Mouse (Mus musculus): Measurements from ENCODE around the gene Nrd1.

Gene Nrd1

DNA sequence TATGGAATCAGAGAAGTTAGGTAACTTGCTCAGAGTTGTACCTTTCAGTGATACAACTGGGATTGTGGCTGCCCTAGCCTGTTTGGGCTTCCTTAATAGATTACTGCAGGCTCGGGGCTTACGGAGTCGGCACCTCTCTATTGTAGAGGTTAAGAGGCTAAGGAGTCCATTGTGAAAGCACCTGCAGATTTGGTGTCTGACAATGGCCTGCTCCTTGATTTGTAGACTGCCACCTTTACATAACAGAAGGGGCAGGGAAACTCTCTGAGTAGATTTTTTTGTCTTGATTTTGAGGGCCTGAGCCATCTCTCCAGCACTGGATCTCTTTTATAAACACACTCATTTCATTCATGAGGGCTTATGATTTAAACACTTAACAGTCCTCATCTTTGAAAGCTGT, 26.1 kb downstream of the Nrd1 start:
- DNase-seq (ENCODE audit: low spot score) = no peak

DNA sequence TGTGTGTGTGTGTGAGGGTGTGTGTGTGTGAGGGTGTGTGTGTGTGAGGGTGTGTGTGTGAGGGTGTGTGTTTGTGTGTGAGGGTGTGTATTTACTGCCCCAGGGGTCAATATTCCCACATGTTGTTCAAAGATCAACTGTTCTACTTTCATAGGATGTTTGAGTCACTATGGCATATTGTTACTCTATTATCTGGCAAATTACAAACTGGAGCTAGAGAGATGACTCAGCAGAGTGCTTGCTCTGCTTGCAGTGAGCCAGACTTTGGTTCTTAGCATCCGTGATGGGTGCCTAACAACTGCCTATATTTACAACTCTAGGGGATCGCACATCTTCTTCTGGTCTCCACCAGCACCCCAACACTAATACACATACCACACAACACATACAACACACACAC, 29.4 kb downstream of the Nrd1 start:
- no peak for DNase-seq (ENCODE audit: low spot score)

GRCm38 (mm10) chr4:109030266-109030665, 29.8 kb downstream of the Nrd1 start:
- no peak for DNase-seq (ENCODE audit: low spot score)

DNA sequence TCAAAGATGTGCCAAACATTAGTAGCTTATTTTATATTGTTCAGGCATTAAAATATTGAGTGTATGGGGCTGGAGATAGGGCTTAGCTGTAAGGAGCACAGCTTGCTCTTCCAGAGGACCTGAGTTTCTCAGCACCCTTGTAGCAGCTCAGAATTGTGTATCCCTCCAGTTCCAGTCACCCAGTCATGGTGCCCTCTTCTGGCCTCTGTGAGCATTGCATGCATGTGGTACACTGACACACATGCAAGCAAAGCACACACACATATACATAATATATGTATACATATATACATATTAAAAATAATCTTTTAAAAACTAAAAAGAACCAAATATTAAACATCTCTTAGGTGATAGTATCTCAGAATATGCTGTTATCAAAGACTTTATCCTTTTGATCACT, 35.9 kb downstream of the Nrd1 start:
- peak; percentile 68 for DNase-seq (ENCODE audit: low spot score)

DNA sequence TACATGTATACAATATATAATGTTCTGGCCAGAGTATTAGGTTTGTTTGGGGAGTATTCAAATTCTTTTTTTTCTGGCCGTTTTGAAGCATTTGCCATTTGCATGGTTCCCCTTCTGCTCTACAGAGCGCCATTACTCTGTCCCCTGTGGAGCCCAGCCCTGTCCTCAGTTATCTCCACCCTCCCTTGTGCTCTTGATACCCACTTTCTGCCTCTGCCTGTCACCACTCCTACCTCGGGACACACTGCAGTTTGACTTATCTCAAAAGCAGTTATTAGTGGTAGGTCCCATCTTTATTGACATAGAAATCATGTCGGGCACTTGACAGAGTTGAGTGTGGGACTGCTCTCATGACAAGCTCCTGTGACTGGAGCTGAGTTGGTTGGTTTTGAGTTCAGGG, 42.3 kb downstream of the Nrd1 start:
- no peak for DNase-seq (ENCODE audit: low spot score)

DNA sequence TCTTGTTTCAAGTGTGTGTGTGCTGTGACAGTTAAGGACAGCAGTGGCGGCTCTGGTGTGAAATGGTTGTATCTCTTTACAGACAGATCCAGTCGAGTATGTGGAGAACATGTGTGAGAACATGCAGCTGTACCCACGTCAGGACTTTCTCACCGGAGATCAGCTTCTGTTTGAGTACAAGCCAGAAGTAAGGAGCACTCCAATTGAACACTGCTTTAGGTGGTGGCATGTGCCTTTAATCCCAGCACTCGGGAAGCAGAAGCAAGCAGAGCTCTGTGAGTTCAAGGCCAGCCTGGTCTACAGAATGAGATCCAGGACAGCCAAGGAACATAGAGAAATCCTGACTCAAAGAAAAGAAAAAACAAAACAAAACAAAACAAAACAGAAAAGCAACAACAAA, 42.8 kb downstream of the Nrd1 start:
- DNase-seq (ENCODE audit: low spot score) = no peak

- no peak for DNase-seq (ENCODE audit: low spot score)
Observed at GRCm38 (mm10) chr4:109043756-109044155, 43.3 kb downstream of the Nrd1 start.

DNA sequence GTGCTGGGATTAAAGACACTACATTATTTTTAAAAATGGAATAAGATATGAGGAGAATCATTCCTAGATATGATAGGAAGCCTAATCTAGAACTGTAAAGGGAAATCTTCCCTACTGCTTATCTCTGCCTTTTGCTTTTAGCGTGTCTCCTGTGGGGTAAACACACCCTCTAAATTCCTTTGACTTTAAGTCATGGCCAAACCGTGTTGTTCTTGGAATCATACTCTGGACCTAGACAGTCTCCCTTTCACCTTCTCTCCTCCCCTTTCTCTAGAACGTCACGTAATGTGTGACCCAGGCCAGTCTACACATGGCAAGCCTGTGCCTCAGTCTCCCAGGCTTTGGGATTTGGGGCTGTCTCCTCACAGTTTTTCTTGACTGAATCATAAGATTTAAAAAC, 47.8 kb downstream of the Nrd1 start:
- DNase-seq (ENCODE audit: low spot score) = no peak

GRCm38 (mm10) chr4:109052282-109052681, 51.8 kb downstream of the Nrd1 start:
- DNase-seq (ENCODE audit: low spot score) = no peak

GRCm38 (mm10) chr4:109054003-109054402, 53.5 kb downstream of the Nrd1 start:
- DNase-seq (ENCODE audit: low spot score) = no peak

DNA sequence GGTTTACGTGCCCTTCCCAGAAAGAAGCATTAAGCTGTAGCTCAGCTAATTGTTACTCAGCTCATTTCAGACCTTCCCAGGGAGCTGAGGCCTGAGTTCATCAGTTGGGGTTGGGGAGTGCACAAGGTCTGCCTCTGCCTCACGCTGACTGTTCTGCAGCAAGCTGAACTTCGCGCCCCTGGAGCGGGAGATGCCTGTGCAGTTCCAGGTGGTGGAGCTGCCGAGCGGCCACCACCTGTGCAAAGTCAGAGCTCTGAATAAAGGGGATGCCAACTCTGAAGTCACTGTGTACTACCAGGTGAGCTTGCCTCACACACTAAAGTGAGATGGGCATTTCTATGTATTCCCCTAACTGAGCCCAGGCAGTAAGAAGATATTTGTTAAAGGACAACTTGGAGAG, 55.9 kb downstream of the Nrd1 start:
- no peak for DNase-seq (ENCODE audit: low spot score)

DNA sequence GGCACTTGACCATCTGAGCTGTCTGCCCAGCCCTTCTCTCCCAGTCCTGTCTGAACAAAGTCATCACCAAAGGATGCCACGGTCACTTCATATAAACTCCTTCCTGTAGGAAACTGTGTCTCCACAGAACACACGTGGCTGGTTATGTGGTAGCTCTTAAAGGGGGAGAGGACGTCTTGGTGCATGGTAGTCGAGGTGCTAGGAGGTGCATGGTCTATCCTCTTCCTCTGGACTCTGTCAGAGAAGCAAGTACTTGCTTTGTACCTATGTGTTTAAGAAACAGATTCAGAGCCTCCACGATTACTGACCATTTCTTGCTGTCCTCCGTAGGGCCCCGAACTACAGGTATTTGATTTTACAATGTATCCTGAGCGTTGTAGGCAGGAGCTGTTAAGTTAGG, 57.2 kb downstream of the Nrd1 start:
- no peak for DNase-seq (ENCODE audit: low spot score)

DNA sequence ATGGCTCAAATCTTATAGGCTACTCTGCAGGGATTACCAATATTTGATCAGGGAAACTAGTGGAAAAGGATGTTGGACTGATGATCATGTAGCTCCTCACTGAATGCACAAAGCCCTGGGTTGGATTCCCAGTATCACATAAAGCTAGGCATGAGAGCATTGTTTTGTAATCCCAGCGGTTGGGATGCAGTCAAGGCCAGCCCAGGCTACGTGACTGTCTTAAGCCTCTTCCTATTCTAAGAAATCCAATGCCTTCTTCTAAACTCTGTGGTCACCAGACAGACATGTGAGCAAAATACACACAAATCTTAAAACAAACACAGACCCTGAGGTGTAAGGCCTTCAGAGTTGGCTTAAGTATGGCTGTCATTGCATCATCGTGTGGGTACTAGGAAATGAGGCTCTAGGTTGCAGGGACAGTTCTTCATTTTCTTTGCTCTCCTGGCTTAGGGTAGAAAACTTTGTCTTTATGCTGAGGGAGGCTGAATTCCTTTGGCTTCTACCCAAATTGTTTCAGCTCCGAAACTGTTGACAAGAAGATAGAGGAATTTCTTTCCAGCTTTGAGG, 58.9 kb downstream of the Nrd1 start:
- DNase-seq (ENCODE audit: low spot score) = no peak

- no peak for DNase-seq (ENCODE audit: low spot score)
Observed at GRCm38 (mm10) chr4:109064941-109065340, 64.5 kb downstream of the Nrd1 start.

DNA sequence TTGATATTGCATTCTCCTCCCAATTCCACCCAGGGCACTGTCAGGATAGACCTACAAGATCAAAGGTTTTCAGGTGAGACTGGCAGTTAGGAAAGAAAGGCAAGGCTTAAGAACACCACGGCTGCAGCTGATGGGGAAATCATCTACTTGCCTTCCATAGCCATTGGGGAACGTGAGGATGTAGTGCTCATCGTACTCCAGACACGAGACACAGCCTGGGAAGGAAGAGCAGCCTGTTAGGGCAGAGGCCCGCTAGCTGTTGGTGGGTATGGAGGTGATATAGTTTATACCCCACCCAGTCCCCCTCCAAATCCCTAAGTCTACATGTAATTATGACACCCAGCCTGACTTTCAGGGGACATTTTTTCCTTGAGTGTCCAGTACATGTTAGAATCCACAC, 65.3 kb downstream of the Nrd1 start:
- DNase-seq (ENCODE audit: low spot score) = no peak

DNA sequence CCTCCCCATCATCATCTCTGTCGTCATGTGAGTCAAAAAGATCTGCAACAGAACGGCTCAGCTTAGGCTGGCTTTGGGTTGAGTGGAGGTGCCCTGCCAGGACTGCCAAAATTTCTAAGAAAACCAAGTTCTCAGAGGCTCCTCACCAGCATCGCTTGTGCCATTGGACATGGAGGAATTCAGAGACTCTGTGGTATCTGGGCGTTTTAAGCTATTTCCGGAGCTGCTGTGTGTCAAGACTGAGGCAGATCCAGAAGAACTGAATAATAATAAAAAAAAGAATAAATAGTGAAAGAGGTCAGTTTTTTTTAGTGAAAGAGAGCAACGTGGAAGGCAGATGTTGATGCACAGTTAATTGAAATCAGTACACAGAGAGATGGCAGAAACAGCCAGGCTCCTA, 72.4 kb downstream of the Nrd1 start:
- DNase-seq (ENCODE audit: low spot score) = no peak

- DNase-seq (ENCODE audit: low spot score) = no peak
Observed at GRCm38 (mm10) chr4:109073296-109073695, 72.8 kb downstream of the Nrd1 start.

GRCm38 (mm10) chr4:109078941-109079340, 78.5 kb downstream of the Nrd1 start:
- DNase-seq (ENCODE audit: low spot score) = no peak

GRCm38 (mm10) chr4:109079676-109080075, 79.2 kb downstream of the Nrd1 start:
- DNase-seq (ENCODE audit: low spot score) = no peak

- DNase-seq (ENCODE audit: low spot score) = no peak
Observed at GRCm38 (mm10) chr4:109080118-109080517, 79.7 kb downstream of the Nrd1 start.

- DNase-seq (ENCODE audit: low spot score) = no peak
Observed at GRCm38 (mm10) chr4:109089171-109089570, 88.7 kb downstream of the Nrd1 start.

DNA sequence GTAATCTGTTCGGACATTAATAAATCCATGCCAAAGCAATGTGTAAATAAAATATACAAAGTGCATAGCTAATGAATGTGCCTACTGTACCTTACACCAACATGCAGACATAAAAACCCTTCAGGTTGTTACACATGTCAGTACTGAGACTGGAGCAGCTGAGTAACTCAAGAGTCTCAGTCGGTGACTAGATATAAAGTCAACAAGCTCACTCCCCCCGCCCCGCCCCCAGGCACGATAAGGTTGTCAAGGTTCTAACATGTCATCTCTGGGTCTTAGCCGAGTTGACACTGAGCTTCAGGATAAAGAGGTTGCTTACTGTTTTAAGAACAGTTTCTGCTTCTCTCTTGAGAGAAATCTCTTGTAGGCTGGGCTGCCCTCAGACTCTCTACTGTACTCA, 89.5 kb downstream of the Nrd1 start:
- DNase-seq (ENCODE audit: low spot score) = no peak

DNA sequence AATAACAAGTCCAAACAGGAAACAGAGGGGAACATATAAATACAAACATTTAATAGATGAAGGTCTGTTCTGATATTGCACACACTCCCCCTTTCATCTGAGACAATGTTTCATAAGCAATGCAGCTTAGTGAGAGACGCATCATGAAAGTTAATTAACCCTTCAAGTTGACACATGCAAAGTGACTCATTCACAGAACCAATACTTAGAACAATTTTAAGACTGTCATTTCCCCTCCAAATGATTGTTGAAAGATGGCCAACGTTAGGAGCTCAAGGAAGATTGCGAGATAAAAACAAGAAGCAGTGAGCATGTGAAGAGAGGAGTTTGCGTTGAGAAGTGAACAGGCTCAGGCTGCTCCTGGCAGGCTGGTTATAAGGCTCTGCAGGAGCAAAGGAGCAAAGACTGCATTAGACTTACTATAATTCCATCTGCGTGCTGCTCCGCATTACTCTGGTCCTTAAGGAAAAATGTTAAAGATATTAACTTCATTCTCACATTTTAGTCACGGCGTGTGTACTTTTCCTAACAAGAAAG, 90.9 kb downstream of the Nrd1 start:
- DNase-seq (ENCODE audit: low spot score) = no peak

DNA sequence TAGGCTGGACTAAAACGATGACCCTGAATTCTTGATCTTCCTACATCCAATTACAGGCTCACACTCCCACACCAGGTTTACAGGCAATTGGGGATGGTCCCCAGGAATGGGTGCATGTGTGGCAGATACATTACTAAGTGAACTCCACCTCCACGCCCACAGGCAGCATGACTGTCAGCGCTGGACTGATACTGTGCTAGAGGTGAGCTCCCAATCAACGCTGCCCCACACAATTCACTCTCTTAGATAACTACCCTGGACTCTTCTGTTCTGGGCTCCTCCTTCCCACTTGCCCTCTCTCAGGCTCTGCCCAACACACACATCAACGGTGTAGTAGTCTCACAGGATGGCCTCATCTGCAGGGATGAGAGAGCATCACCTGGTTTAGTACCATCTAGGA, 91.9 kb downstream of the Nrd1 start:
- DNase-seq (ENCODE audit: low spot score) = no peak

GRCm38 (mm10) chr4:109094269-109094668, 93.8 kb downstream of the Nrd1 start:
- DNase-seq (ENCODE audit: low spot score) = no peak
